Mouse (Mus musculus) splenic B cell, adult 2 months (primary cell): ENCODE results near the gene Sipa1l3.
A peak's percentile ranks its signal among the peaks of the same experiment; 100 is the strongest.

Experiments used
- DNase-seq: peaks from one replicate; pipeline ENCODE4 v3.0.0-alpha.2; 2011; ENCODE audit warnings: low read depth, low spot score
- H3K27me3 ChIP-seq: 2 replicates; pipeline ENCODE4 v1.6.1; 2012; ENCODE audit warnings: mild to moderate bottlenecking, low read length, moderate library complexity, mixed read lengths; ENCODE audit not compliant: control insufficient read depth, poor library complexity, insufficient read depth, severe bottlenecking
- H3K36me3 ChIP-seq: 2 replicates; pipeline ENCODE4 v1.6.1; 2012; ENCODE audit warnings: mild to moderate bottlenecking, low read length, moderate library complexity, mixed read lengths; ENCODE audit not compliant: control insufficient read depth, poor library complexity, insufficient read depth, severe bottlenecking

Gene Sipa1l3

DNA sequence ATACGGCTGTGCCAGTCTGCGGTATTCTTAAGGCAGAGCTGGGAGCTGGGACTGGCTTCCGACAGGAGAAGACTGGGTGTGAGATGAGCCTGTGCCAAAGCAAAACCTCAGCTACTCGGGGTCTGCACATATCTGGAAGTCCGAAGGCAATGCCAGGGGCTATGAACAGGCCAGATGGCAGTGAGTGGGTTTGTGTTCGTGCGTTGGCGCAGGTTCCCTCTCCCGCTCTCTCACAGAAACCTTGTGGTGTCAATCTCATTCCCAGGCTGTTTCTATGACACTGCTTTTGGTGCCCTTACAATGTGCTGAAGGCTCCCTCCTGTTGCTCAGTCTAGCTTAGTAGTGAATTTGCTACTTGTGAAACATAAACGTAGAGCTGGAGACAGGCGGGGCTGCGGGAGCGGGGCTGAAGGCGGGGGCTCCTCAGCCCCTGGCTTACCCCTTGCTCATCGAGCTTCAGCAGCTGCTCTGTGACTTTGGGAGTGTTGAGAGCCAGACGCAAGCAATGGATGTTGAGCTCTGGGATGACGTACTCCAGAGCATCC is 130.8 kb downstream of the Sipa1l3 start:
- Histone ChIP-seq H3K36me3 (0 out of 2 replicates have a peak, but pooled peaks cover 3% of the 10 kb centered on the region), H3K27me3 (no peaks in the 10 kb centered on the region)
- no peak for DNase-seq

DNA sequence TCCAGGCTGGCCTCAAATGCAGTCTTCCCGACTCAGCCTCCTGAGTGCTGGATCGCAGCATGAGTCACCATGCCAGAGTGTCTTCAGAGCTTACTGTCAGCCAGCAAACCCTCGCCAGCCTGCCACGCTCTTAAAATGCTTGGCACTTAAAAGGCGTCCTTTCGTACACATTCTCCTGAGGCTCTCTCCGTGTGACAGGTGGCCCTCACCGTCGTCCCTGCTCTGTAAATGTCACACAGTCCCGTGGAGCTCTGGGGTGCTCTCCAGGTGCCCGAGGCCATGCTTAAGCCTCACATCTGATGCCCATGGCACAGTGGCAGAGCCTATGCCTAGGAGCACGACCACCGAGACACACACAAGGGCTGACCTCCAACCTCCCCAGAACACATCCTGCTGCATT is 132.1 kb downstream of the Sipa1l3 start:
- no peak for DNase-seq
- H3K36me3 ChIP-seq = 0 out of 2 replicates have a peak, but pooled peaks cover 3% of the 10 kb centered on the region
- no peaks in the 10 kb centered on the region for H3K27me3 ChIP-seq

DNA sequence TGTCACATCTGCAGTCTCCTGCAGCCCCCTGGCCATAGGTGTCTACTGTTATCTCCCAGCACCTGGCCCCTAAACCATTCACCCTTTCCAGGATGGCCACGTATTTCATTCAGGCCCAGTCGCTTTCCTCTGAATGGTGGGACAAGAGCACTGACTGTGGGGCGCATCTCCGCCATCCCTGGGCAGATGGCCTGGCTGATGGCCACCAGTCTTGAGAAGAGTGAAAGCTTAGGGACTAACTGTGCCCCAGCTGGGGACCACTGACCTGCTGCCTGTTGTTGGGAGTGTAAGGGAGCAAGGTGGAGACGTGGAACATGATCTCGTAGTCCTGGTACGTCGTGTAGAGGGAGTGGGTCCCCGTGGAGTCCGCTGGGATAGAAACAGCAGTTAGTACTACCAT is 132.7 kb downstream of the Sipa1l3 start:
- H3K36me3 ChIP-seq = 0 out of 2 replicates have a peak, but pooled peaks cover 3% of the 10 kb centered on the region
- no peak for DNase-seq
- H3K27me3 ChIP-seq = no peaks in the 10 kb centered on the region

DNA sequence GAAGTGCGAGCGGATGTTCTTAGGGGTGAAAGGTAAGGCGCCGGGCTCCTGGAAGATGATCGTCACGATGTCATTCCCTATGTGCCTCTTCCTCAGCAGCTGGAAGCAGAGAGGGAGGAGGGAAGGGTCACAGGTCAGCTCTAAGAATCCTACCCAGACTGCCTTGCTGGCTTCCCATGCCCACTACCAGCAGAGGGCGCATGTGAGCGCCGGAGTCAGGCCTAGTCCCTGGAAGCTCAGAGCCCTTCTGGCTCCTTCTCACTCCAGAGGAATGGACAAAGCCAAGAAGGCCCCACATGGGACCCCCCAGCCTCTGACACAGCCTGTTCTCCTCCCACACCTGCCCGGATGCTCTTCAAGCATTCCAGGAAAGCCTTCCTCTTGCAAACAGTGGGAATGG is 135.2 kb downstream of the Sipa1l3 start:
- DNase-seq = peak; percentile 79
- Histone ChIP-seq H3K27me3 (no peaks in the 10 kb centered on the region), H3K36me3 (0 out of 2 replicates have a peak, but pooled peaks cover 3% of the 10 kb centered on the region)

DNA sequence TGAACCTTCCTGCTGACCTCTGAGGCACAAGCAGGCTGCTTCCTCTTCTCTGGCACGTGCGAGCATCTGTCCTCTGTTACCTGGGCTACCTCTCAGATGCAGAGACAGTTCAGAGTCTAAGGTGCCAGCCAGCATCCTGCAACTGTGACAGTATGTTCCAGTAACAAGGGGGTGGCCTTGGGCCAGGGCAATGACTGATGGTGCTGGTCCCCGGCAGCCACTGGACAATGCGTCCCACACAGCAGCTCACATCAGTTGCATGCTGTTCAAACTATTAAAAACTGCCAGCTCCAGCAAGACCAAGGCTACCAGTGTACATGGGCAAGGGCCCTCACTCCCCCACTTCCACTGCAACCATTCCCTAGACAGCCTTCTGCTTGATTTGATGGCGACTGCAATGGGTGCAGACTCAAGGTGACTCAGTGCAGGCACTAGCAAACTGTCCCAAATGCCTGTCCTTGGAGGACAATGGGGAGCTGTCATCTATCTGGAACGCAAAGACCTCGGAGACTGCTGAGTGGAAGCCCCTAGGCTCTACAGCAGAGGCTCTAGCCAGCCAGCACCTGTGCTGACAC is 136.9 kb downstream of the Sipa1l3 start:
- no peak for DNase-seq
- H3K27me3 ChIP-seq = no peaks in the 10 kb centered on the region
- peaks cover 3% of the 10 kb centered on the region; the same call in 1 of the 2 replicates for H3K36me3 ChIP-seq

DNA sequence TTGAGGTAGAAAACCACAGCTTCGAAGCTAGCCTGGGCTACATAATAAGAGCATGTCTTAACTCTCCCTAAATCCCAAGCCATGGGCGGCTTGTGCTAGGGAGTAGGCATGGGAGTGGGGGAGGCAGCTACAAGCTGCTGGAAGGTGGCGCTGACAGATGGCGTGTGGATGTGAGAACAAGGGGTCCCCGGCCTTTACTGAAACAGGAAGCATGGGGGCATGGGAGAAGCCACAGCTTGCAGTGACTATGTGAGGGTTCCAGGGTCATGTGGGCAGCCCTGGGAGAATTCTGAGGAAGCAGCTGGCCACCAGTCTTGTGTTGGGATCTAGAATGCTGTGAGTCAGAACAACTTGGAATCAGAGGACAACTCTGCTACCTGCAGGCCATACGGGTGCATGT is 144.4 kb downstream of the Sipa1l3 start:
- no peaks in the 10 kb centered on the region for H3K27me3 ChIP-seq
- peaks cover 3% of the 10 kb centered on the region for H3K36me3 ChIP-seq
- no peak for DNase-seq

DNA sequence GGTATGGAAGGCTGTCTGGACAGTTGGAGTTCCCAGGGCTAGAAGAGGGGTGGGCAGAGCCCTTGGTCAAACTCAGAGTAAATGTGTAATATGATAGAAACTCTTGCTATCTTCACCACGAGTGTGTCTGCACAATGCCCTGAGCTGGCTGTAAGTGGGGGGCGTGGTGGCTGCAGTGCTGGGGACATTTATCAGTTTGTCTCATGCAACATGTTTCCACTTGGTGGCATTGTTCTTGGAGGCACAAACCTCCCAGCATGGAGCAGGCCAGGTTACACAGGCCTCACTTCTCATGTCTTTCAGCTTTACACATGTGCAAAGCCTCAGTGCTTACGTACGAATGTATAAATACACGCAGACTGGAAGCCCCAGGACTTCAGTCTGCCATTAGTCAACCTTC is 146.3 kb downstream of the Sipa1l3 start:
- Histone ChIP-seq H3K27me3 (no peaks in the 10 kb centered on the region), H3K36me3 (no peaks in the 10 kb centered on the region; the same call in none of the 2 replicates)
- DNase-seq = no peak

DNA sequence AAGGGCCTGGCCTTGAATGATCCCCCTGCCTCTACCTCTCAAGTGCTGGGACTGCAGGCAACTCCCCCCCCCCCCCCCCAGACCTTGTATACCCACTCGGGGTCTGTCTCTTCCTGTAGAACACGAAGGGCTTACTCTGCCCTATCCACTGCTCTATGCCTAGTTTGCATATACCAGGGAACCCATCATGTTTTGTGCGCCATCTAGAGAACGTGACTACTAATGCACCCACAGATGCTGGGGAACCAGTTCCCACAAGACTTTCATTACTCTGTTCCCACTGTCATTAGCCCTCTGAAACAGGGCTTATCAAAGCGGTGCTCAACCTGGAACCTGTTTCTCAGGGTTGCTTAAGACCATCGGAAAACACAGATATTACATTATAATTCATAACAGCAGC is 148.4 kb downstream of the Sipa1l3 start:
- Histone ChIP-seq H3K36me3 (peaks cover 2% of the 10 kb centered on the region; the same call in 1 of the 2 replicates), H3K27me3 (no peaks in the 10 kb centered on the region)
- no peak for DNase-seq

DNA sequence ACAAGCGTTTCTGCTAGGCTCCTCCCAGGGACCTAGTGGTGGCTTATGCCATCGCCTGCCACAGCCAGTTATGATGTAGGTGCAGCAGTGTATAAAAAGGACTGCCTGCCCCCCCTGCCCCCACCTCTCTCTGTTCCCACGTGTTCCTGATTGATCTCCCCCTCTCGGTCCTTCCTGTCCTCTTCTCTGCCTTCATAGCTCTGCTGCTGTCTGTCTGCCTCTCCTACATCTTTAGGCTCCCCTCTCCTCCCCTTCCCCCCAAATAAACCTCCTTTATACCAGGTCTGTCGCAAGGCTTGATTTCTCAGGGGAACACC is 150.5 kb downstream of the Sipa1l3 start:
- Histone ChIP-seq H3K36me3 (peaks cover 2% of the 10 kb centered on the region; the same call in 1 of the 2 replicates), H3K27me3 (no peaks in the 10 kb centered on the region)
- no peak for DNase-seq

DNA sequence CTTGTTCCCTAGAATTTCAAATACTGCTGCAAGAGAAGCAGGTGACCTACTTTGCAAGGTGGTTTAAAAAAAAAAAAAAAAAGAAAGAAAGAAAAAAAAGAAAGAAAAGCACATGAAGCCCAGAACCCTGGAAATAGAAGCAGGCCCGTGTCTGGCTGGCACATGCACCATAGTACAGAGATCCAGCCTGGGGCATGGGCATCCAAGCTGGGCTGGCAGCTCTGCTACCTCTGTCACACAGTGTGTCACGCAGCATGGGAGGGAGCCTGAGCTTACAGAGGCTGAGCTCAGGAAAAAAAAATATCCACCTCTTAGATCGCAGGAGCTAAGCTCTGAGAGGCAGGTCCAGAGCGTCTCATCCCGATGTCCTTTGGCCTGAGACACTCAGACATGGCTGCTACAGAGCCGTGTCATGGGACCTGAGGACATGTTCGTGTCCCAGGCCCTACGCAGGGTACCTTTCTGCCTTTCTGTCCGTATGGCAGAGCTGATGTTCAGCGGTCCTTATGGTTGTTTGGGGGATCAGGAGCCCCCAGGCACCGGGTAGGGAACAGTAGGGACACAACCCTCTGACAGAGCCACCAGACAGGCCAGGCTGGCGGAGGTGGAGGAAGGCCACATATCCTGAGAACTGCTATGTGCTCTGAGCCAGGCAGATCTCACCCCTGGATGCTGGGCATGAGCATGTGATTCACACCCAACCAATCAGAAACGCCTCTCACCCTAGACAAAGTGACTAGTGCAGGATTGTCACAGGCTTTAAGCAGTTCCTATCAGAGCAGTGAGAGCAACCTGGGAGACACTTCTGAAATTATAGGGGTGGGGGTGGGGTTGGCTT is 151.1 kb downstream of the Sipa1l3 start:
- DNase-seq = no peak
- no peaks in the 10 kb centered on the region for H3K27me3 ChIP-seq
- peaks cover 2% of the 10 kb centered on the region; the same call in 1 of the 2 replicates for H3K36me3 ChIP-seq

DNA sequence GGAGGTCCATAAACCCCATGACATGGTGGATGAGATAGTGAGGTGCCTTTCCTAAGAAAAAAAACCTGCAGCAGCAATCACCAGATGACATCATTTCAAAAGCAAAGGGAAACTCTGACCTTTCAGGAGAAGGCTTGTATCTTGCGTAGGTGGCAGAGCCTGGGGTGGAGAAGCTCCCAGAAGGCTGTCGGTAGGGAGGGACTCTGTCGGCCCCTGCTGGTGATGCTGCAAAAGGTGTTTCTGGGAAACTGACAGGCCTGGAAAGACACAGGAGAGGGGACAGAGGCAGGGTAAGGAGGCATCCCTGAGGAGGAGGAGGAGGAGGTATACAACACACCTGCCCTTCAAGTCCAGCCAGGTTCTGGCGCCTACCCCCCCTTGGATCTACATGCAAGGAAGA is 154.4 kb downstream of the Sipa1l3 start:
- peaks cover 2% of the 10 kb centered on the region; the same call in 1 of the 2 replicates for H3K36me3 ChIP-seq
- no peaks in the 10 kb centered on the region for H3K27me3 ChIP-seq
- no peak for DNase-seq

DNA sequence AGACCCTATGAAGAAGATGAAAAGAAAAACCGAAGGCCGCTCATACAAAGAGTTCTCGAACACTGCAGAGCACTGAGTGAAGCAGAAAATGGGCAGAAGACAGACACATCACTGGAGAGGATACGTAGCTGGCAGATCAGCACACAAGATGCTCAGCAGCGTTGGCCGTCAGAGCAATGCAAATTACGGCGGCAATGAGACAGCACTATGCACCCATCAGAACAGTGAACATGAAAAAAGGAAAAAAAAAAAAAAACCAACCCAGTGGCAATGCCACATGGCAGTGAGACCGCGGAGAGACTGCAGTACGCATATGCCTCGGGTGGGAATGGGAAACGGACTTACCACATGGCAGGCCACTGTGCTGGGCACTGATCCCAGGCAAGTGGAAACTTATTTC is 156.9 kb downstream of the Sipa1l3 start:
- Histone ChIP-seq H3K27me3 (no peaks in the 10 kb centered on the region), H3K36me3 (peaks cover 5% of the 10 kb centered on the region)
- DNase-seq = no peak

DNA sequence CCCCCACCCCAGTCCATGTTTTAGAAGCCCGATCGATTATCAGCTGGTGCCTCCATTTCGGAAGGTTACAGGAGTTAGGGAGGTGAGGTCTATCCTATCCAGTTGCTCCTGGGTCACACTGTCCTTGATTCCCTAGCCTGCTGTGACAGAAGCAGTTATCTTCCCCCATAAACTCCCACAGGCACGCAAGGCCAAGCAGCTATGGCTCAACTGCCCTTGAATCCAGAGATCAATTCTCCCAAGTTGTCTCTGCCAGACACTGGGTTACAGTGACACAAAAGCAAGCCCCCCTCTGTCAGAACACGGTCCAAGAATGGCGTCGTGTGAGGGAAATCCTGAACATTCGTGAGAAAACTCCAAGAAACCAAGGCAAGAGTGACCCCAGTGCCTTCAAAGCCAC is 163.0 kb downstream of the Sipa1l3 start:
- H3K27me3 ChIP-seq = no peaks in the 10 kb centered on the region

DNA sequence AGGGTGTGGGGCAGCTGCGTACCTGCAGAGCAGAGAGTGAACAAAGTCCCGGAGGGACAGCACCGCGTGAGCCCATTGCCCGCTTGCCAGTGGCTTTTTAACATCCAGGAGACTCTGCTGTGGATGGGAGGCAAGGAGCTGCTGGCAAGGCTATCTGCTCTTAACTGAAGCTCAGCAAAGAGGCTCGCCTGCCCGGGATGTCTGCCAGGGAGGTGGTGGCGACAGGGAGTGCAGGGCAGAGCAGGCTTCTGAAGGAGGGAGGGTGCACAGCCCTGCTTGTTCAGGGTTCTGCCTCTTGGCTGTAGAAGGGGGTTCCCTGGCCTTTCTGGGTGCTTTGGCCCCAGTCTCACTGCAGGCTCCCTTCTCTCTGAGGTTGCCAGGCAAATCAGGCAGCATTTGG is 164.3 kb downstream of the Sipa1l3 start:
- peaks cover 6% of the 10 kb centered on the region for H3K36me3 ChIP-seq
- H3K27me3 ChIP-seq = no peaks in the 10 kb centered on the region
- no peak for DNase-seq

More for the DNA sequence above, 163.0 kb downstream of the Sipa1l3 start:
- no peak for DNase-seq
- H3K36me3 ChIP-seq = peaks cover 3% of the 10 kb centered on the region; the same call in 1 of the 2 replicates

DNA sequence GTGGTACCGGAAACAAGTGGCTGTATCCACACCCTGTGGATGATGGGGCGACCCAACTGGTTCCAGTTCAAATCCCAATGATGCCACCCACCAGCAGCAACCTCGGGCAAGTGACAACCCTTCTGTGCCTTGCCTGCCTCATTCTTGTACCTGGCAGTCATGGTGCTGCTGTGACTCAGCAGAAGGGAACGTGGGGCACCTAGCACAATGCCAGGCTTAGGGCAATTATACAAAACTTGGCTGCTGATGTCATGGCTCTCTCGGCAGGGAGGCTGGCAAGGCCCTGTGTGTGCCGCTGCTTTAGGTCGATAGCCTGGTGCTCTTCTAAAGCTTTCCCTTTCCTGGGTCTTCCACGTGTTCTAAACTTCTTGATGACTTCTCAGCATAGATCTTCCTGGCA is 166.2 kb downstream of the Sipa1l3 start:
- no peak for DNase-seq
- Histone ChIP-seq H3K27me3 (no peaks in the 10 kb centered on the region), H3K36me3 (peaks cover 6% of the 10 kb centered on the region)
